Mouse (Mus musculus): Measurements from ENCODE around the gene Arpp19.

The Arpp19 gene

DNA sequence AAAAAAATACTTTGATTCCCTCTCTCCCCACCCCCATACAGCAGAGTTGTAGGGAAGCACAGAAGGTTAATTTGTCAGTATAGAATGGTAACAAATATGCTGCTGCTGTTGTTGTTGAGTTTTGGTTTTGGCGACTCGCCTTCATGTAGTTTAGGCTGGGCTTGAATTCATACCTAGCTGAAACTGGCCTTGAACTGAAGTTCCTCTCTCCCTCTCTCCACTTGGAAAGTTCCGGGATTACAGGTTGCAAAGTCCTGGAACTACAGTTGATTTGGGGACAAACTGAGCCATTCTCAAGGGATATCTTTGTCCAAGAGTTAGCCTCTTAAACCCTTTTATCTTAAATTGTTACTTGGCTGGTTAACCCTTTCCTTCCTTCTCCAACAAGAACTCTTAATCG, 1.5 kb upstream of the Arpp19 start:
- DNase-seq (ENCODE audit: low read depth, low spot score), result no peak

DNA sequence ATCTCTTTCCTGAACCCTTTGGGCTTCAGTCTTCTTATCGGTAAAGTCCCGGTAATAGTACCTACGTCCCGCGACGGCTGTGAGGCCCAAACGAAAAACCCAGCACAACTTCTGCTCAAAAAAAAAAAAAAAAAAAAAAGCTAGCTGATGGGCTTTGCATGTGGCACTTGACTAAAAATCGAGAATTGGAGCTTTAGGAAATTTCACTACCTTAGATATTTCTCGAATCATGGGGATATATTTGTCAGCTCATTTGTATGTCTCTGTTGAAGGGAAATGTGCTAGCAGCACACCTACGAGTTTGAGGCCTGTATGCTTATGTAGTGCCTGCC, 909 bp downstream of the Arpp19 start:
- DNase-seq (ENCODE audit: low read depth, low spot score), result no peak

GRCm38 (mm10) chr9:75040566-75040965, 3.2 kb downstream of the Arpp19 start:
- no peak for DNase-seq (ENCODE audit: low read depth, low spot score)

GRCm38 (mm10) chr9:75041840-75042525, 4.6 kb downstream of the Arpp19 start:
- DNase-seq (ENCODE audit: low read depth, low spot score), result no peak

GRCm38 (mm10) chr9:75043191-75043590, 5.8 kb downstream of the Arpp19 start:
- DNase-seq (ENCODE audit: low read depth, low spot score), result no peak

GRCm38 (mm10) chr9:75047079-75047478, 9.7 kb downstream of the Arpp19 start:
- DNase-seq (ENCODE audit: low read depth, low spot score), result no peak

GRCm38 (mm10) chr9:75049100-75049499, 11.7 kb downstream of the Arpp19 start:
- no peak for DNase-seq (ENCODE audit: low read depth, low spot score)

DNA sequence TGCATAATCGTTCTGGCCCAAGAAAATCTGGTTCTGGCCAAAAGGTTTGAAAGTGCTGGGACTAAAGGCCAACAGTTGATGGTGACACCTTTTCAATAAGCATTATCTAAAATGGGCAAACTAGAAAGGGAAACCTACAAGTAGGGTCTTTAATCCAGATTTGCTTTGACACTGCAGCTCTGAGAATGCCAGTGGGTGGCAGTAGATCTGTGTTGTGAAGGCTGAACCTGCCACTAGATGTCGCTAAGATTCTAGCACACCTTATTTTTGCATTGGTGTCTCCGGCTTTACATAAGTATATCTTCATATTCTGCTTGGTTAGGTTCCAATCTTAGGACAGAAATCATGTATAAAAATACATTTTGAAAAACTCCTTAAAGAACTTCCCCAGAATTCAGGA, 12.6 kb downstream of the Arpp19 start:
- DNase-seq (ENCODE audit: low read depth, low spot score), result peak; percentile 95

DNA sequence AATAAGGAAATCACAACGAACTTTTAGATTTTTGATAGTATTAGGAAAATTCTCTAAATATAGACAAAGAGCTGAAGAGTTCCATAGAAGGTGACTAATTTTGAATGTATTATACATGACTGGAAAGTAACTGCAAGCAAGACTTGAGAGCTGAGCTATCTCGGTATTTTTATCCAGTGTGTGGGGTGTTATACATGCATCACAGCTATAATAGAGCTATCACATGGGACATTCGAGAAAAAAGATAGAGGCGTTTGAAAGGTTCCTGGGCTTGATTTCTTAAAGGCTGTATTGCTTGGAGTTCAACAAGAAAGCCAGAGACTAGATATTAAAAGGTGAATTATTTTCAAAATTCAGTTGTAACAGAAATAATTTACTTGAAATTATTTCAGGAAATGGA, 14.4 kb downstream of the Arpp19 start:
- DNase-seq (ENCODE audit: low read depth, low spot score), result peak; percentile 80

DNA sequence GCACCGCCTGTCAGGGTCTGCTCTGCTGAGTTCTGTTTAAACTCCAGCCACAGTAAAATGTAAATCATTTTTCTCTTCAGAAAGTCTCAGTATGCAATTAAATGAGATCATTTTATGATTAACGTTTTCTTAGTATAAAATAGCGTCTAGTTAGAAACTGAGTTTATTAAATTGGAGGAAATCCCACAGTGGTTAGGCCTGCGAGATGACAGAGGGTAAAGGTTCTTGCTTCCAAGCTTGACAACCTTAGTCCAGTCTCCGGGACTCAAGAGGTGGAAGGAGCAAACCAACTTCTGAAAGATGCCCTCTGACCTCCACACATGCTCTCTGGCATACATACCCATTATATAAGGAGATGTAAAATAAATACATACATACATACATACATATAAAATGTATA, 17.6 kb downstream of the Arpp19 start:
- DNase-seq (ENCODE audit: low read depth, low spot score), result no peak

GRCm38 (mm10) chr9:75064678-75065331, 27.4 kb downstream of the Arpp19 start:
- no peak for DNase-seq (ENCODE audit: low read depth, low spot score)

- DNase-seq (ENCODE audit: low read depth, low spot score), result no peak
These were observed 33.1 kb downstream of the Arpp19 start, which contains the start of gene Myo5a for GRCm38 (mm10) chr9:75070457-75071028. Gene Myo5a (plus strand): TSS chr9:75071015.

GRCm38 (mm10) chr9:75071029-75071705, 33.8 kb downstream of the Arpp19 start:
- peak; percentile 93 for DNase-seq (ENCODE audit: low read depth, low spot score)

DNA sequence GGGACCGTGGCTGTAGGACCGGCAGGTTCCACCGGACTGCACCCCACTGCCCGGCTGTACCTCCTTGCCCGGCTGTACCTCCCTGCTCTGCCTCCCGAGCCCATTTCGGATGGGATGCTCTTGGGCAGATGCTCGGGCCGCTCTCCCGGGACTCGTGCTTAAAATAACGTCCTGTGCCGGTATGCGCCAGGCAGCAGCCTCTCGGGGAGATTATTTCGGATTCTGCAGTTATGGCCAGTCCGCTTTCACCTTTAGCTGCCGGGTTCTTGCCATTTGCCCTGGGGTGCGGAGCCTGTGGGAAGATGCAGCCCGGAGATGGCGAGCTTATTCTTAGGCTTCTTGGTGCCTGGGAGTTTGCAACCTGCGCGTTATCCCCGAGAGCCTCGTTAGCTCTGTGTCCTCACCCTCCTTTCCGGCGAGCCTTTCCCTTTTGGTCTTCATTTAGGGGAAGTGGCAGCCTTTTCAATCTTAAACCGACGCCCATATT, 34.3 kb downstream of the Arpp19 start:
- peak; percentile 64 for DNase-seq (ENCODE audit: low read depth, low spot score)

DNA sequence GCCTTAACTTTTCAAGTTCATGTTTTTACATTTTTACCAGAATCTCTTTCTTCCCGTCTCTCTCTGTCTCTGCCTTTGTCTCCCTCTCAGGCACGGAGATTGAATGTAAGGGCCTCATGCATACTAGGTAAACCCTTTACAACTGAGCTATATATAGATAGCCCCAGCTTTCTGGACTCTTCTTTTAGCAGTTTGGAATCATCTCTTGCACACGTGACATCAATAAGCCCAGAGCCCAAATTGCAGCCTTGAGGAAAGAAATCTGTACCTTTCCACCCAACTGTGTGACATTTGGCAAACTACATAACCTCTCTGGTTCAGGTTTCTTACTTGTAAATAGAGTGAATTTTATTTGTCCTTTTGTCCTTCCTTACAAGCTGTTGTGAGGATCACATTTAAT, 34.9 kb downstream of the Arpp19 start:
- DNase-seq (ENCODE audit: low read depth, low spot score), result peak; percentile 68

DNA sequence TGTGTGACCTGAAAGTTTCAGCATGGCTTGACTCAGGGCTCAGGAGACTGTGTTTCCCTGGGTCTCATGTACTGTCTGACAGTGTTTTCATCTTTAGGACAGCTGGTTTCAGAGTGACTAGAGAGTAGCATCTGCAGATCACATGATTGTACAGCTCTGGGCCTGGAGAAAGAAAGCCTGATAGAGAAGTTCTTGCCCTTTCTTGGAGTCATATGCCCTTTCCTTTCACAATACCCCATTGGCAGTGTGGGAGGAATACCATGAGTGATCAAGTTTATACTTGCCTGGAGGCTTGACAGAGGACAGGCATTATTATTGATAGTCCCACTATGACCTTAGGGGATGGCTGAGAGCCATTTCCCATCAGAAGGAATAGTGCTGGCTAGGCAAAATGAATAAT, 39.8 kb downstream of the Arpp19 start:
- no peak for DNase-seq (ENCODE audit: low read depth, low spot score)

DNA sequence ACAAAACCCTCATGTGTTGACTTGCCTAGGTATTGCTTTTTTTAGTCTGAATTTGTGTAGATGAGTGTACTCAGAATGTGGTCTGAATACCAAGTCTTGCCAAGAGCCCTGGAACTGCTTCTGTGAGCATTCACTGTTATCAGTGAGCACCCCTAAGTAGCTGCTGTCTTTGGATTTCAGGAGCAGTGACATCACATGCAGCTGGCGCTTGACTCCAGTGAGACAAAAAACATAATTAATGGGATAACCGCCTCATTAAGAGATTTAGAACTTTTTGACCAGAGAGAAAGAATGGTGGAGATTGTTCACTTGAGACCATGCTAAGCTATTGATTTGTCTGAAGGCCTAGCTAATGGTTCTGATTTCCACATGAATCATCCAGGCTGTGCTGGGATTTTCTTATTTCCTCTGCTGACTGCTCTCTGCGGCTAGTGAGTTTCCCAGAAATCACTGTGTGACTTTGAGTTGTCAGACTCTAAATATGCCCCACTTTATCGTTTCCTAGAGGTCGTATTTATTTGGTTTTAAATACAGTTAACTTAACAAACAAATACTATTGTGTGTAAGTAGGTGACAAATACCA, 47.9 kb downstream of the Arpp19 start:
- peak; percentile 71 for DNase-seq (ENCODE audit: low read depth, low spot score)

GRCm38 (mm10) chr9:75087823-75088222, 50.4 kb downstream of the Arpp19 start:
- DNase-seq (ENCODE audit: low read depth, low spot score), result peak; percentile 41

DNA sequence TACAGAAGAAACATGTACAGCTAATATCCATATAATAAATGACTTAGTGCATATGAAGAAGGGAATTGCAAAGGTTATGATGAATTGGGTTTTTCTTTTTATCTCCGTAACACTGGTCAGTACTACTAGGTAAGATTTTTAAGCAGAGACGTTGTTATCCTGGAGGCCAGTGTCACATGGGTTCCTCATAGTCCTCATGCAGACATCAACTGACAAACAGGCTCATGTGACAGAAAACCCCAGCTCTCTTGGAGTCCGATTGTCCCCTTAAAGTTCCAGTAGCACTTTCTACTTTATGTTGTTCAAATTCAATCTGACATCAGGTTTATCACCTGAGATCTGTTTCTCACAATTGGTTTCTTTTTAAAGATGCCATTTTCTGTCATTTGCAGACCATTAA, 51.9 kb downstream of the Arpp19 start:
- no peak for DNase-seq (ENCODE audit: low read depth, low spot score)

DNA sequence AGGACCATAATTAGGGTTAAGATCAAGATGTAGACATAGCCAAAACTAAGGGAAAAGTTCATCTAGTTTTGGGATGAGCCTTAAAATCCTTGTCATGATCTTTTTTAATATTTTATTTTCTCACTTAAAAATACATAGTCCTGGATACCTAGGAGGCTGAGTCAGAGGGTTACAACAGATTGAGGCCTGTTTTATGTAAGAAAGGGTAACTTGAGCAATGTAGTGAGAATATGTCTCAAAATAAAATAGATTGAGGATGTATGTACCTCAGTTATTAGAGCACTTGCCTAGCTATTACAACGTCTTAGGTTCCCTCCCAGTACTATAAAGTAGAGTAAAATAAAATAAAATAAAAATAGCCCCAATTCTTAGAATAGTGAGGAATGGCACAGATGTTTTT, 54.7 kb downstream of the Arpp19 start:
- DNase-seq (ENCODE audit: low read depth, low spot score), result no peak

DNA sequence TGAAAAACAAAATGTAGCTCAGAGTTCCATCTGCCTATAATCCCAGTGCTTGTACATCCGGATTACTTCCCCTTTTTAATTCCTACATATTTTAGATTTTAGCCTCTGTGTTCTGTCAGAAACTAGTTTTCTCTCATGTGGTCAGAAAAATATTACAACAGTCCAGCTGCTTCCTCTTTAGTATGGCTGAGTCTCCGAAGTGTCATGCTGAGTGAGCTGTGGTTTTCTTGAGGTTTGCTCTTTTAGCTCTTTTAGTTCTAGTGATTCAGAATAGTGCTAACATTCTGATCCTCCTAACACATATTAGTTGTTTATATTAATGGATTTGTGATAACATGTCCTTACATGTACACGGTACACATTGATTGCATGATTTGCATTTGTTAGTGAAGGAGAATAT, 57.3 kb downstream of the Arpp19 start:
- no peak for DNase-seq (ENCODE audit: low read depth, low spot score)

DNA sequence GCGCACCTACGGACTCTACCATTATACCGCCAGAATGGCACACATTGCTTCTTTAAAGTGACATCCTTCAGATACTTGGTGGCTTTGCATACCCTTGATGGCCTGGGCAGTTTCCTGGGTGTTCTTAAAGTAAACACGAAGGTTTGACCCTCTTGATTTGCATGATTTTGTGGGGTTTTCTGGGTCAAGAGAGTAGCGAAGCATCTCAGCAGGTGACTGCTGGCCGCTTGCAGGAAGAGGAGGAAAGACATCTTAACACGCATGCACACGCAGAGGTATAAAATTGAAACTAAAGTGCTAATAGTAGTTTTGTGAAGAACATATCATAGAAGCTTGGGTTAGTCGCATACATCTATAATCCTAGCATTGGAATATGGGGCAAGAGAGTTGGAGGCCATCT, 61.5 kb downstream of the Arpp19 start:
- DNase-seq (ENCODE audit: low read depth, low spot score), result no peak
